Mouse (Mus musculus): ENCODE results near the gene En2. TPM values are rescaled to one million over a fixed set of nuclear protein-coding genes. Genes with fewer than 3 reads are reported as not detected.

The En2 gene
- polyA plus RNA-seq (2012; rRNA removed), result 7.7 and 8.4 TPM in 2 replicates

GRCm38 (mm10) chr5:28165358-28166255, at the start of gene En2:
Gene En2, plus strand, starts transcription at chr5:28165694.

Other genes with a start within 250 kb of the En2 start
- 84.6 and 92.1 TPM in 2 replicates for gene Insig1, start 94.3 kb upstream of the En2 start, polyA plus RNA-seq (2012; rRNA removed)
- gene Cnpy1, start 80.1 kb downstream of the En2 start, polyA plus RNA-seq (2012; rRNA removed), result 12.8 and 22.2 TPM in 2 replicates
- gene Rbm33, start 151.4 kb downstream of the En2 start, polyA plus RNA-seq (2012; rRNA removed), result 47.3 and 54.8 TPM in 2 replicates